Mouse (Mus musculus) midbrain, embryonic 15.5 days (tissue): Measurements from ENCODE around the gene Clrn3. TPM values are rescaled to one million over a fixed set of nuclear protein-coding genes. Genes with fewer than 3 reads are reported as not detected.

Source experiments
- microRNA counts: library from miRNA; unstranded; fragments of <30 nt; microRNA quantifications from one replicate; lab custom pipeline; 2016
- microRNA-seq: library from miRNA; unstranded; fragments of <30 nt; microRNA quantifications from one replicate; pipeline ENCODE4, GENCODE M21; 2016
- polyA plus RNA-seq: library from polyadenylated mRNA; unstranded; fragments of >200 nt; fragmentation: Nextera tagmentation; extraction: Ambion mirVana; gene quantifications from 2 replicates; pipeline ENCODE4 v1.2.1, GENCODE M21; 2015

Clrn3 gene
- polyA plus RNA-seq, 1 experiment from 2014 or later: not detected

MicroRNA genes within 50 kb of the gene (microRNA counts, 519-probe panel; counts per million panel counts)
- 2,298 counts per million, percentile 35 among the panel's probes with 10 or more counts for microRNA mmu-miR-1962 (lab: Ali Mortazavi, UCI)

Small RNA genes lying within 50 kb of the gene (microRNA-seq; reads per million reads assigned to microRNA genes)
- not detected for gene Mir1962

Other genes starting within 250 kb of the Clrn3 start
- gene Foxi2, start 118.3 kb downstream of the Clrn3 start, polyA plus RNA-seq: 0.06 TPM in 1 of 2 replicates, not detected in the other
- gene Ptpre, start 8.8 kb upstream of the Clrn3 start, polyA plus RNA-seq: 7.1 and 7.6 TPM in 2 replicates
- gene Mki67, start 187.7 kb upstream of the Clrn3 start, polyA plus RNA-seq: 6.0 and 6.5 TPM in 2 replicates